Mouse (Mus musculus) heart, adult 2 months (tissue): ENCODE results near the gene Slc24a2. TPM values are rescaled to one million over a fixed set of nuclear protein-coding genes. Genes with fewer than 3 reads are reported as not detected.

ENCODE experiments used
- DNase-seq, 2 experiments: peaks; one replicate each; pipeline ENCODE4 v3.0.0; 2021
- H3K27ac ChIP-seq: fragments of 200-600 bp; 2 replicates; pipeline ENCODE4 v1.8.1; 2022
- H3K27me3 ChIP-seq: fragments of 200-500 bp; 2 replicates; pipeline ENCODE4 v1.6.1; 2012; ENCODE audit warnings: mild to moderate bottlenecking, low read length, inconsistent platforms, mixed read lengths; ENCODE audit not compliant: control insufficient read depth, insufficient read depth
- H3K36me3 ChIP-seq: fragments of 200-500 bp; 2 replicates; pipeline ENCODE4 v1.6.1; 2012; ENCODE audit warnings: low read length, inconsistent platforms; ENCODE audit not compliant: control insufficient read depth, insufficient read depth
- H3K4me1 ChIP-seq: fragments of 200-500 bp; 2 replicates; pipeline ENCODE4 v1.6.1; 2011; ENCODE audit warnings: low read length; ENCODE audit not compliant: control insufficient read depth, insufficient read depth
- H3K4me3 ChIP-seq: fragments of 200-600 bp; 2 replicates; pipeline ENCODE4 v1.8.1; 2022
- H3K79me2 ChIP-seq: fragments of 200-500 bp; replicated peaks from 2 replicates; pipeline ENCODE4 v1.6.1; 2012; ENCODE audit warnings: mild to moderate bottlenecking, inconsistent platforms, low read length, moderate library complexity, mixed read lengths; ENCODE audit not compliant: control insufficient read depth, insufficient read depth
- H3K9ac ChIP-seq: fragments of 200-500 bp; 2 replicates; pipeline ENCODE4 v1.6.1; 2012; ENCODE audit warnings: low read depth, mild to moderate bottlenecking, control low read depth, inconsistent platforms, low read length, mixed read lengths
- CTCF ChIP-seq: fragments of 200-600 bp; IDR thresholded peaks from 2 replicates; pipeline ENCODE4 v1.8.1; 2022; ENCODE audit warnings: antibody characterized with exemption, mild to moderate bottlenecking, moderate library complexity
- EP300 ChIP-seq: fragments of 200-500 bp; IDR thresholded peaks from 2 replicates; pipeline ENCODE4 v1.6.1; 2011; ENCODE audit warnings: low read depth, low read length, control low read depth; ENCODE audit not compliant: insufficient read depth
- POLR2A ChIP-seq: fragments of 200-500 bp; IDR thresholded peaks from 2 replicates; pipeline ENCODE4 v1.6.1; 2011; ENCODE audit warnings: mild to moderate bottlenecking, low read depth, low read length, control low read depth; ENCODE audit not compliant: insufficient read depth
- WGBS: fragments of 180-500 bp; shearing (Covaris S2); methylation state at CpG from one replicate; pipeline ENCODE4 v1.1.7; 2018; 5-methylcytosine and 5-hydroxymethylcytosine counted together
- intact Hi-C: fragments of 180-260 bp; cut with DNase I; formaldehyde crosslinking; loops from one replicate; pipeline ENCODE4 v1.15.1; 2025
- polyA plus RNA-seq: library from polyadenylated mRNA; depleted of rRNA; stranded (reverse); fragments of >200 nt; gene quantifications from 2 replicates; pipeline ENCODE4 v1.2.3, GENCODE M21; 2012
- total RNA-seq, 2 experiments: library from RNA; stranded (reverse); gene quantifications; 2 replicates each; pipeline ENCODE4 v1.2.3; 2021

The Slc24a2 gene
- total and polyA plus RNA-seq, 3 experiments = 0.66 to 2.5 (median 1.0) TPM

DNA sequence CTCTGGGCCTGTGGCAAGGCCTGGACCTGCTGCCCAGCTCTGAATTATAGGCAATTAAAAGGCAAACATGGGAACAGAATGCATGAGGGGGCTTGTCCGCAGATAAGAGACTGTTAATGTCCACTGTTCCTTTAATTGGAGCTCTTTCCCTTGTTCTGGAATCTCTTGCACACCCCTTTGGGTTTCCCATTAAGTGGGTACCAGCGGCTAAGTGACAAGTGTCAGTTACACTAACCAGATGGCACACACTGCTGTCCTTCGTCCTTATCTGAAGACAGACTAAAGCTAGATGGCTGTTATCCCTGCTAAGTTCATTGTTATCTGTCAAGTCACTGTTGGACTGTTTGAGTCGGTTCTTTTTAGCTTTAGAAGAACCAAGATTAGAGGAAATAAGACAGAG lies 274.8 kb downstream of the Slc24a2 start:
- intact Hi-C loops = loop anchor here (5.0 kb wide), 1 partner anchor 407 kb away; no protein-coding TSS in a partner anchor
- 24% methylated on average over 4 of the region's 4 CpGs for WGBS
- no peak overlapping the region for H3K27ac ChIP-seq
- H3K9ac ChIP-seq = no peak overlapping the region
- H3K27me3 ChIP-seq = no peaks in the 10 kb centered on the region
- H3K4me3 ChIP-seq = no peak overlapping the region
- no peaks in the 10 kb centered on the region for H3K36me3 ChIP-seq
- no peaks in the 10 kb centered on the region for H3K4me1 ChIP-seq
- no peak for TF ChIP-seq POLR2A
- TF ChIP-seq CTCF = no peak
- TF ChIP-seq EP300 = no peak
- no peak for DNase-seq
- no peaks in the 10 kb centered on the region for H3K79me2 ChIP-seq

DNA sequence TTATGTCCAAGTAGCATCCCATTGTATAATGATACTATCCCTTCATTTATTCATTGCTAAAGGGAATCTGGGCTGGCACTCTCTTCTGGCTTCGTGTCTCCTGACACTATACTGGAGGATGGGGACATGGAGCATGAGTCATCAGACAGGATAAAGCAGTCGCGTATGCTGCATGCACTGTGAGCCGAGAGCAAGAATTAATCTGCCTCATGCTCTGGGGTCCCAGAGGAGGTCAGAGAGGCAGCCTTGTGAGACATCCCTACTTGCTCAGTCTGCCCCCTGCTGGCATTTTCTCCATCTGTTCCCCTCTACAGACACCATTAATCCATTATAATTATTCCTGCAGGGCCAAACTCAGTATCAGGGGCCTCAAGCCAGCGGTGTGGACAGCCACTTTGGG lies 276.8 kb downstream of the Slc24a2 start:
- Histone ChIP-seq H3K36me3 (no peaks in the 10 kb centered on the region), H3K27me3 (no peaks in the 10 kb centered on the region), H3K9ac (no peak overlapping the region), H3K27ac (no peak overlapping the region), H3K4me1 (no peaks in the 10 kb centered on the region), H3K79me2 (no peaks in the 10 kb centered on the region), H3K4me3 (no peak overlapping the region)
- no peak for DNase-seq
- TF ChIP-seq POLR2A = no peak
- no peak for TF ChIP-seq EP300
- TF ChIP-seq CTCF = no peak
- 40% methylated on average over 5 of the region's 5 CpGs for WGBS
- intact Hi-C loops = no loop called here

DNA sequence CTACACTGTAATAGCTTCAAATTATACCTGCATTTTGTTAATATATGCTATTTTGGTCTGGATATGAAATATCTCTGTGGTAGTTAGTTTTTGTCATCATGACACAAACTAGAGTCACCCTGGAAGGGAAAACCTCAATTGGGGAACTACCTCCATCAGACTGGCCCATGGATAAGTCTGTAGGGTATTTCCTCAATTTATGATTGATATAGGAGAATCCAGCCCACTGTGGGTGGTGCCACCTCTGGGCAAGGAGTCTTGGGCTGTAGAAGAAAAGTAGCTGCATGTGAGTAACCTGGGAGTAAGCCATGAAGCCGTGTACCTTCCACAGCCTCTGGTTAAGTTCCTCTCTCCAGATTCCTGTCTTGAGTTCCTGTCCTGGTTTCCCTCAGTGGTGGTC lies 281.5 kb downstream of the Slc24a2 start:
- no peaks in the 10 kb centered on the region for H3K79me2 ChIP-seq
- no peak overlapping the region for H3K27ac ChIP-seq
- H3K27me3 ChIP-seq = no peaks in the 10 kb centered on the region
- no peak for DNase-seq
- H3K9ac ChIP-seq = no peak overlapping the region
- H3K4me1 ChIP-seq = no peaks in the 10 kb centered on the region
- TF ChIP-seq POLR2A (no peak), EP300 (no peak), CTCF (no peak)
- no peaks in the 10 kb centered on the region for H3K36me3 ChIP-seq
- intact Hi-C loops = no loop called here
- no peak overlapping the region for H3K4me3 ChIP-seq
- 86% methylated on average over 1 of the region's 1 CpGs for WGBS

DNA sequence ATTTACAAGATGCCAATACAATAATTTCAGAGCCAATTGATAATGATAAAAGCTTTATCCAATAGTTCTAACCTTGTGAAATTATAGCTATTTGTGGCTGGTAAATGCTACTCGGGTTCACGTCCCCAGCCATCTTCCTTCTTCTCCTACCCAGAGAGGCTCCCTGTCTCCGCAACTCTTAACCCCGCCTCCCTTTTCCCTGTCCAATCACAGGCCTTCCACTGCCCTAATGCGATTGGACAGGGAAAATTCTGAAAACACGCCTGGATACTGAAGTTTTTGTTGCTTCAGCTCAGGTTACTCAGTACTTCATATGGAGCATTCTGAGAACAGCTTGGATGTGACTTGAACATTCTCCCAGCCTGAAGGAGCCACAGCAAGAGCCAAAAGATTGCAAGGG lies 287.0 kb downstream of the Slc24a2 start:
- no peak overlapping the region for H3K27ac ChIP-seq
- intact Hi-C loops = no loop called here
- H3K36me3 ChIP-seq = no peaks in the 10 kb centered on the region
- no peak for DNase-seq
- H3K4me1 ChIP-seq = no peaks in the 10 kb centered on the region
- H3K27me3 ChIP-seq = 0 out of 2 replicates have a peak, but pooled peaks cover 1% of the 10 kb centered on the region
- TF ChIP-seq POLR2A = no peak
- TF ChIP-seq EP300 = no peak
- no peak for TF ChIP-seq CTCF
- H3K4me3 ChIP-seq = no peak overlapping the region
- WGBS = 69% methylated on average over 6 of the region's 6 CpGs
- H3K79me2 ChIP-seq = no peaks in the 10 kb centered on the region
- H3K9ac ChIP-seq = no peak overlapping the region

DNA sequence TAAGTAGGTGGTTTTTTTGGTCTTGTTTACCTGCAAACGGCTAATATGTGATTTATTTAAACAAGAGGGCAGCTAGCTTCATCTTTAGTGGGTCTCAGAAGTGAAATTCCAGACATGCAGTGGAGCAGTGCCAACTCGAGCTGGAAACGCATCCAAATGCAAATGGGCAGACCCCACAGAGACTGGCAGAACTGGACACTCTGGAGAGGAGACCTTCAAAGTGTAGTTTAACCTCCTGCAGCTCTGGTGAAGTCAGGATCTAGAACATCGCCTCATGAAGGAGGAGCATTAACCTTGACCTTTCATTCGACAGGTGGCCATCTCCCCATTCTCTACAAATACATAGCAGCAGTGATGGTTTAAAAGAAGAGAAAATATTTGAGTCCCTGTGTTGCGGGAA lies 287.6 kb downstream of the Slc24a2 start:
- 0 out of 2 replicates have a peak, but pooled peaks cover 1% of the 10 kb centered on the region for H3K27me3 ChIP-seq
- intact Hi-C loops = no loop called here
- no peak overlapping the region for H3K4me3 ChIP-seq
- 78% methylated on average over 6 of the region's 6 CpGs for WGBS
- no peaks in the 10 kb centered on the region for H3K4me1 ChIP-seq
- no peak for TF ChIP-seq EP300
- no peak for TF ChIP-seq POLR2A
- TF ChIP-seq CTCF = no peak
- no peaks in the 10 kb centered on the region for H3K79me2 ChIP-seq
- H3K9ac ChIP-seq = no peak overlapping the region
- no peak overlapping the region for H3K27ac ChIP-seq
- DNase-seq = no peak
- H3K36me3 ChIP-seq = no peaks in the 10 kb centered on the region

DNA sequence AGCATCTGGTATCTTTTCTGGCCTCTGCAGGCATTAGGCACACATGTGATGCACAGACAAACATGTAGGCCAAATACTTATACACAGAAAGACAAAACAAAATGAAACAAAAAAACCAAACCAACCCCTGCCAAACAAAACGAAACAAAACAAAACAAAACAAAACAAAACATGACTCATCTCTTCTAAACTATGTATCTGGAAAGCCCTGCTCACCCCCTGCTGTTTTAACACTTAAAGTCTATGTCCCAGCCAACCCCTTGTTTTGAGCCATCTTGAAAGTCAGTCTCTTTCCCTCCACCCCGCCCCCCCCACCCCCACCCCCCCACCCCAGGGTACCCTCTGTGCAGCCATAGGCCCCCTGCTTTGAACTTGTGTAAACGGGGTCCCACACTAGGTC lies 293.6 kb downstream of the Slc24a2 start:
- no peak overlapping the region for H3K27ac ChIP-seq
- H3K27me3 ChIP-seq = no peaks in the 10 kb centered on the region
- TF ChIP-seq POLR2A (no peak), CTCF (no peak), EP300 (no peak)
- DNase-seq = no peak
- no peaks in the 10 kb centered on the region for H3K36me3 ChIP-seq
- no peaks in the 10 kb centered on the region for H3K79me2 ChIP-seq
- 60% methylated on average over 3 of the region's 3 CpGs for WGBS
- no peak overlapping the region for H3K4me3 ChIP-seq
- intact Hi-C loops = no loop called here
- H3K4me1 ChIP-seq = no peaks in the 10 kb centered on the region
- no peak overlapping the region for H3K9ac ChIP-seq
